Mouse (Mus musculus) embryo, embryonic 11.5 days (tissue): ENCODE results near the gene Akain1.
A peak's percentile ranks its signal among the peaks of the same experiment; 100 is the strongest.

Source experiments
- DNase-seq: peaks from one replicate; pipeline ENCODE4 v3.0.0-alpha.2; 2012; ENCODE audit warnings: low read depth, low spot score

The Akain1 gene

DNA sequence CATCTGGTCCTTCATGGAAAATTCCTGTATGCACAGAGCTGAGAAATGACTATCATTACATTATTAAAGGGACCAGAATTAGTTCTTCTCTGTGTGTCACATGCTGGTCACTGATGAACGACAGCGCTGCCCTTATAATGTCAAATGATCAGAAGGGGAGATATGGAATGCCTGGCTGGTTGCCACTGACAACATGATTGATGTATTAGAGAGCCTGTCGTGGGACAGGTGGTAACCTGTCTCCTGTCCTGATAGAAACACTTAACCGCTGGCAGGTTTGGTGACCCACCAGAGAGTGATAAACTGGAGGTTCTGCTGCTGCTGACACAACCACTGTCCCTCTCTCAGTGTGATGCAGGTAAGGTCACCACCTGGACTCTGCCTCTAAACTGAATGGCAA, 40.1 kb downstream of the Akain1 start:
- DNase-seq, result no peak

DNA sequence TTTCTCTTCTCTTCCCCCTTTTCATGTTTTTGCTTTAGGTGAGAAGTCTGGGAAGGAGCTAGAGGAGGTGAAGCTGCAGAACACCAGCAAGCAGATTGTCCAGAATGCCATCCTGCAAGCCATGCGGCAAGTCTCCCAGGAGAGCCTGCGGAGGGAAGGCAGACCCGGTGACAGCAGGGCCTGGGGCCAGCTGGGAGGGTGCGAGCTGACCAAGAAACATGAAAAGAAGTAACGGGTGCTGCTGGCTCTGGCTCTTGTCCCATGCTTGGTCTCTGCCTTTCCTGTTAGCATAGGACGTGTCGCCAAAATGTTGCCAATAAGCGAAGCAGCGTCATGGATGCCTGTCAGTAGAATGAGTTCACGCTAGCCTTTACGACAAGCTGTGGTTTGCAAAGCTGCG, 48.0 kb downstream of the Akain1 start:
- DNase-seq, result no peak

GRCm38 (mm10) chr17:69487884-69488283, 48.8 kb downstream of the Akain1 start:
- no peak for DNase-seq

DNA sequence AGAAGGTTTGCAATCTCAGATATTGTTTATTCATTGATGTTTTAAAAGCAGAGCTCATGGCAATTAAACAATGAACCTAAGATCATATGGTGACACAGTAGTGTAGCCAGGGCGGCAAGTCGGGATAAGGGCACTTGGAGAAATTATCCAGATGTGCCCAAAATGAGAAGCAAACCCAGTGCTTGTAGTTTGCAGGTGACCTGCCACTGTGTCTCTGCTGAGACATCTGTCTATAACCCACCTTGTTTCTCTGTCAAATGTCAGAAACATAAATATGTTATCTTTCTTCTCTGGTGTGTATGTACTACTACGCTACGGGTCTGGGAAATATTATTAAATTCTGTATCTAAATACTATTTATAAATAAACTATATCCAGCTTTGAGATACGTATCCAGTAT, 49.7 kb downstream of the Akain1 start:
- DNase-seq, result no peak

DNA sequence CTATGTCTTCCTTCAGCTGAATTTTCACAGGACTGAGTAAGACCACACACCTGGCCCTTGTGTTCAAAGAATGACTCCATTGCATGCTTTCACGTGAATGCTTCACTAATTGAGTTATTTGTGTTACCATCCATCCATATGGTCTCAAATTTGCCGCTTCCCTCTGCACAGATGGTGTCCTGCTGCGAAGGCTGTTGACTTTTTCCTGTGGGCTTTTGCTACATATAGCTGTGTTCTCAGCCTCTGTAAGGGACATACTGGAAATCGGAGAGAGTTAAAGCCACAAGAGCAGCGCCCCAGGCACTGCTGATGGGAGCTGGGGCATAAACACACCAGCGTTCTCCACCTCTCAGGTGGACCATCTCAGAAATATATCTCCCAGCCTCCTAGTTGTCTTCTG, 53.2 kb downstream of the Akain1 start:
- no peak for DNase-seq

DNA sequence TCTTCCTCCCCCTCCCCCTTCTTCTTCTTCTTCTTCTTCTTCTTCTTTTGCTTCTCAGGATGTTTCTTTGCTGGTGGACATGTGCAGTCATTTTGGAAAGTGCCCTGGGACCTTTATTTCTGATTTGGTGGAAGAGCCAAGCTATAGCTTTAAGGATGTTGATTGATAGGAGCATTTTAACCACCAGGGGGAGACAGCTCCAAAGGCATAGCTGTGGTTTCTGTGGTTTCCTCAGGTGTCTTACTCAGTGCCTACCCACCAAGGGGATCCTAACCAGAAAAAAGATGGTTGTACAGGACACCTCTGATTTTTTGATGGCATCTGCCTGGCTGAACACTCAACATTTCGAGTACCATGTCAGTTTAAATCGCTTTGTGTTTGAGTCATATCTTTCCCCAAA, 56.4 kb downstream of the Akain1 start:
- DNase-seq, result no peak

DNA sequence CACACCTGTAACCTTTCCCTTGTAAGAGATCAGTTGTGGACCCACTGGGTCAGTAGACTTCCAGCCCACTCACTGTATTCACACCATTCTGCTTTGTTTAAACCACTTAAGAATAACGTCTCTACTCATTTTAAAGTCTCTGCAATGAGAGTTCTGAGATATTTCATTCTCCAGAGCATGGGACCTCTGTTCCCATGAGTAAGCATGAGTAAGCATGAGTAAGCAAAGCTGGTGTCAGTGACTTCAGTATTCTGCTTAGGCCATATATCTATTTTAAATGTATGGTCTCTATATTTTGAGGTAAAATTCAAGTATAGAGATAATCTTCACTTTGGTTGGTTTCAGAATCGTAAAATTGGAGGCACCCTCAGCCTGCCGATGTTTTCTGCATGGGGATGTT, 57.0 kb downstream of the Akain1 start:
- DNase-seq, result no peak

DNA sequence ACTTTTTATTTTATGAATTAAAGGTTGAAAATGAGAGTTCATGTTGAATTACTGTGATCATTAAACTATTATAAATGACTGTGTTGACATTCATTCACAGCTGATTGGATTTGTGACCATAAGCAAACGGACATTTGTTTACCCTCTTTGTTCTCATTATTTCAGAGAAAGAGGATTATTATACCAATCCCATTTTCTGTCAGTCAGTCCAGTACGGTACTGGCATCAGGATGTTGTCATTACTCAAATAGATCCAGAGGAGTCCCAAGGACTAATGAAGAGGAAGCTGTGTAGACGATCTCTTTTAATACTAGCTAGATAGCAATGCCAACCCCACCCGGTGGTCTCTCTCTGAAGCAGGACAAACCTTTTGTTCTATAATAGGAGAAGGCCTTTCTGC, 58.2 kb downstream of the Akain1 start:
- DNase-seq, result no peak

GRCm38 (mm10) chr17:69498913-69499312, 59.8 kb downstream of the Akain1 start:
- no peak for DNase-seq

DNA sequence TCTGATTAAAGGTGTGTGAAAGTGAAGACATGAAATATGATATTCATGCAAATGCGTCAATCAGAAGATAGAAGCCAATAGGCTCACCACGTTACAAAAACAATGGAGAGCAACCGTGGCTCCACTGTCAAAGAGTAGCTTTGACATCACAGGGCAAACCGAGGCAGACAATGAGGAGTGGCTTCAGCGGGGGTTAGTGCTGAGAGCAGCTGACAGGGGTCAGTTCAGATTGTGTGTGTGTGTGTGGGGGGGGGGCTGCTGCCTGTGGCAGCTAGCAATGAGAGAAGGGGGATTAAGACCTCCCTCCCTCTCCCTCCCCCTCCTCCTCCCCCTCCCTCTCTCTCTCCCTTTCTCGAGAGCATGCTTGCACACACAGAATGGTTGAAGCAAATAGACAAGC, 60.3 kb downstream of the Akain1 start:
- no peak for DNase-seq

- DNase-seq, result no peak
Measured at GRCm38 (mm10) chr17:69506070-69506469, 66.9 kb downstream of the Akain1 start.

DNA sequence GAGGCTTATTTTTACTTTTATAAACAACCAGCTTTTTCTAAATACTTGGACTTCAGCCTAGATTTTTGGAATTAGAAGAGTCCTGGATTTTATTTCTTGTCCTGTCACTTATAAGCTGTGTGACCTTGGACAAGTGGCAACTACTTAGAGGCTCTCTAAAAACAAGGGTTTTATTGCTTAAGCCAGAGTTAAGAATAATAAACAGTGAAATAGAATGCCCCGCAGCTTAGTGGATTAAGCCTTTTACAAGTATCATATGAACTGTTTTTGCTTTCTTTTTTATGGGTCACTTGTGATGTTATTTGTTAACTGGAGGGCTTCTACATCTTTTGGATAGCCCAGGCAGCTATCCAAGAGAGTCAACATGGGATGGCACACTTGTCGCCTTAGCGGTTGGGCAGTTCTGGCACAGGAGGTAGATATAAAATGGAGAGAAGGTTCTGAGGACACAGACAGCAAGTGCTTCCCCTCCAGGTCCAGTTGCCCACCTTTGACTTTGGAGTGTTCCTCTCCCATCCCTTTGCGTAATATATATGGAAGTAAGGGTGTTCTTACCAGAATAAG, 77.3 kb downstream of the Akain1 start:
- no peak for DNase-seq

DNA sequence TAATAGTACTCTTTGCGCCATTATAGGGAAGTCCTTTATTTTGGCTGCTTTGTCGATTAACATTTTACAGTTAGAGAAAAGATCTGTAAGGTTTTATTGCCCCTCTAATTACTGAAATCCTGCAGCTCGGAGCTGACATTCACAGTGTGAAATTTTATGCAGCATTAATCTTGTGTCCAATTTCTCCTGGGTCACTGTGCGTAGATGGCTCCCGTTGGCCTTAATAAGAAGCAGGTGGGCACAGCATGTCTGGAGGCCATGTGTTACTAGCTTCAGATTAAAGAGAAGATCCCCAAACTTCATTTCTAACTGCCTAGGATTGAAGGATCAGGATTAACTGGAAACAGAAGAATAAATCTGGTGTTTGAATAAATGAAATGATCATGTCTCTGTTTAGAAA, 92.3 kb downstream of the Akain1 start:
- DNase-seq, result peak; percentile 16
